Mouse (Mus musculus) cortical plate, adult 2 months (tissue): ENCODE results near the gene C3.

Source experiments
- CTCF ChIP-seq: fragments of 200-500 bp; IDR thresholded peaks from 2 replicates; pipeline ENCODE4 v1.5.1; 2011; ENCODE audit warnings: mild to moderate bottlenecking, control low read depth, low read length; ENCODE audit not compliant: insufficient read depth; ENCODE audit errors: extremely low read depth
- POLR2A ChIP-seq: fragments of 200-500 bp; IDR thresholded peaks from 2 replicates; pipeline ENCODE4 v1.6.1; 2011; ENCODE audit warnings: mild to moderate bottlenecking, low read length, control low read depth; ENCODE audit not compliant: insufficient read depth; ENCODE audit errors: extremely low read depth

GRCm38 (mm10) chr17:57173351-57173750 lies 54.6 kb downstream of the C3 start:
- TF ChIP-seq CTCF, result no peak
- TF ChIP-seq POLR2A, result no peak
